Comparison of ENCODE assay signal across 8 mouse cellular contexts in the genomic region with DNA sequence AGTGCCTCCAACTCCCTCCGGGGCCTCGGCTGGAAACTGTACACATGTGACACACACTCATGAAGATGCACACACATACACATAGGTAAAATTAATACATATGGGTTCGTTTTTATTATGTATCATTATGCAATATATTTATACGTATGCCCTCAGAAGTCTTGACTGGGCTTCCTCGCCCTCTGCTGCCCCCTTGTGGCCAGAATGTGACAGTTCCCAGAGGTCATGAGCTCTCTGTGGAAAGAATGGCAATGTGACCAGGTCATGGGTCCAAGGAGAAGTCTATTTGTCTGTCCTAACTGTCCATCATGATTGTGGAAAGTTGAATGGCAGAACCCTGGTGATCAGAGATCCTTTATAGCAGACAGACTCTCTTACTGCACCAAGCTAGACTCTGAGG. TPM values are rescaled to one million over a fixed set of nuclear protein-coding genes. Genes with fewer than 3 reads are reported as not detected.
DNase-seq lines count a peak whose midpoint lies in the region; ATAC-seq and TF ChIP-seq lines count a peak whose summit lies in the region.

No protein-coding gene starts in this region.

- H3K4me1 ChIP-seq in forebrain, postnatal 0 days (ENCODE audit: insufficient read depth): no peaks in the 10 kb centered on the region
- no peaks in the 10 kb centered on the region for H3K4me1 ChIP-seq in forebrain, embryonic 15.5 days

- no peaks in the 10 kb centered on the region for H3K27me3 ChIP-seq in forebrain, postnatal 0 days (ENCODE audit: insufficient read depth, low read length)
- H3K27me3 ChIP-seq in forebrain, embryonic 15.5 days: no peaks in the 10 kb centered on the region

- WGBS in forebrain, postnatal 0 days: 23% methylated on average over 5 of the region's 5 CpGs
- 23% methylated on average over 5 of the region's 5 CpGs for WGBS in forebrain, embryonic 15.5 days

- no peak overlapping the region for H3K27ac ChIP-seq in forebrain, postnatal 0 days (ENCODE audit: low read depth, low read length)
- H3K27ac ChIP-seq in forebrain, embryonic 15.5 days (replicated peaks): no peak overlapping the region

- no peak overlapping the region for H3K4me3 ChIP-seq in forebrain, postnatal 0 days (ENCODE audit: low read depth, low read length)
- H3K4me3 ChIP-seq in forebrain, embryonic 15.5 days: no peak overlapping the region

- no peak overlapping the region for H3K4me2 ChIP-seq in forebrain, postnatal 0 days (ENCODE audit: low read depth)
- H3K4me2 ChIP-seq in forebrain, embryonic 15.5 days (replicated peaks): no peak overlapping the region

- H3K9ac ChIP-seq in forebrain, postnatal 0 days: no peak overlapping the region
- H3K9ac ChIP-seq in forebrain, embryonic 15.5 days (replicated peaks): no peak overlapping the region

- no peak for ATAC-seq in forebrain, postnatal 0 days
- no peak for ATAC-seq in forebrain, embryonic 15.5 days (replicated peaks)

- H3K36me3 ChIP-seq in forebrain, postnatal 0 days (ENCODE audit: insufficient read depth): no peaks in the 10 kb centered on the region
- H3K36me3 ChIP-seq in forebrain, embryonic 15.5 days: no peaks in the 10 kb centered on the region

- peak; percentile 87 for TF ChIP-seq CTCF in forebrain, postnatal 0 days (IDR thresholded peaks at IDR 0.05; ENCODE audit: low read depth)

- DNase-seq in forebrain, postnatal 0 days: peak; percentile 52
- peak; percentile 71 for DNase-seq in adrenal gland, adult 8-10 months
- peak; percentile 78 for DNase-seq in embryo, embryonic 10.5 days (ENCODE audit: low spot score)
- peak; percentile 69 to 76 for DNase-seq in heart, adult 9 months (ENCODE audit: low spot score in 2 of 2)
- peak; percentile 81 for DNase-seq in layer of hippocampus, adult 11-12 months (ENCODE audit: low spot score)
- DNase-seq in lung, postnatal 10 days: peak; percentile 89
- DNase-seq in skeletal muscle tissue, adult 2 months (ENCODE audit: low read depth, low spot score): peak; percentile 62

- H3K9me3 ChIP-seq in forebrain, postnatal 0 days (ENCODE audit: low read length): no peaks in the 10 kb centered on the region
- no peaks in the 10 kb centered on the region for H3K9me3 ChIP-seq in forebrain, embryonic 15.5 days

RNA-seq across cellular contexts. Expression of gene Notch4, which starts 8.6 kb away (rescaled TPM):
- 2.8 and 16.0 TPM in 2 replicates for total RNA-seq in forebrain, postnatal 0 days (2014; rRNA removed)
- polyA plus RNA-seq in forebrain, postnatal 0 days (2015; fragmentation: Nextera tagmentation; extraction: Ambion mirVana): 3.8 and 5.5 TPM in 2 replicates
- 5.8 and 6.1 TPM in 2 replicates for polyA plus RNA-seq in forebrain, embryonic 15.5 days (2015; fragmentation: Nextera tagmentation; extraction: Ambion mirVana)
- 10 to 100 TPM; 25.8 to 39.8 (median 36.6) TPM for total RNA-seq in adrenal gland, adult 8-10 months (2022)

RNA-seq across cellular contexts. Expression of gene Gpsm3, which starts 34.1 kb away (rescaled TPM):
- total RNA-seq in forebrain, postnatal 0 days (2014; rRNA removed): 1.2 and 2.4 TPM in 2 replicates
- 4.2 and 4.6 TPM in 2 replicates for polyA plus RNA-seq in forebrain, postnatal 0 days (2015; fragmentation: Nextera tagmentation; extraction: Ambion mirVana)
- 2.7 and 3.2 TPM in 2 replicates for polyA plus RNA-seq in forebrain, embryonic 15.5 days (2015; fragmentation: Nextera tagmentation; extraction: Ambion mirVana)
- 1 to 10 TPM; 4.7 to 7.9 (median 6.4) TPM for total RNA-seq in adrenal gland, adult 8-10 months (2022)

RNA-seq across cellular contexts. Expression of gene Pbx2, which starts 35.6 kb away (rescaled TPM):
- 56.7 and 75.2 TPM in 2 replicates for total RNA-seq in forebrain, postnatal 0 days (2014; rRNA removed)
- 3.9 and 5.9 TPM in 2 replicates for polyA plus RNA-seq in forebrain, postnatal 0 days (2015; fragmentation: Nextera tagmentation; extraction: Ambion mirVana)
- polyA plus RNA-seq in forebrain, embryonic 15.5 days (2015; fragmentation: Nextera tagmentation; extraction: Ambion mirVana): 6.8 and 7.5 TPM in 2 replicates
- 10 to 100 TPM; 30.8 to 55.5 (median 44.0) TPM for total RNA-seq in adrenal gland, adult 8-10 months (2022)

RNA-seq across cellular contexts. Expression of gene Btnl6, which starts 38.3 kb away (rescaled TPM):
- not detected in 2 replicates for total RNA-seq in forebrain, postnatal 0 days (2014; rRNA removed)
- polyA plus RNA-seq in forebrain, postnatal 0 days (2015; fragmentation: Nextera tagmentation; extraction: Ambion mirVana): not detected in 2 replicates
- polyA plus RNA-seq in forebrain, embryonic 15.5 days (2015; fragmentation: Nextera tagmentation; extraction: Ambion mirVana): not detected in 2 replicates
- total RNA-seq in adrenal gland, adult 8-10 months (2022): not detected

RNA-seq across cellular contexts. Expression of gene Ager, which starts 42.2 kb away (rescaled TPM):
- 1.8 and 2.8 TPM in 2 replicates for total RNA-seq in forebrain, postnatal 0 days (2014; rRNA removed)
- 0.92 and 1.2 TPM in 2 replicates for polyA plus RNA-seq in forebrain, postnatal 0 days (2015; fragmentation: Nextera tagmentation; extraction: Ambion mirVana)
- 1.8 TPM in 2 replicates for polyA plus RNA-seq in forebrain, embryonic 15.5 days (2015; fragmentation: Nextera tagmentation; extraction: Ambion mirVana)
- 1 to 10 TPM in 3 of 4 experiments, under 1 TPM in 1; 0.52 to 2.4 (median 1.4) TPM for total RNA-seq in adrenal gland, adult 8-10 months (2022)
